Mouse (Mus musculus) cerebellum, adult 2 months (tissue): ENCODE data around the gene Tmub1.

ENCODE experiments used
- CTCF ChIP-seq: fragments of 200-500 bp; IDR thresholded peaks from 2 replicates; pipeline ENCODE4 v1.5.1; 2011; ENCODE audit warnings: low read depth, mild to moderate bottlenecking, control low read depth, low read length, moderate library complexity, borderline replicate concordance; ENCODE audit not compliant: insufficient read depth
- POLR2A ChIP-seq: fragments of 200-500 bp; IDR thresholded peaks from 2 replicates; pipeline ENCODE4 v1.6.1; 2011; ENCODE audit warnings: low read length, control low read depth, borderline replicate concordance; ENCODE audit not compliant: insufficient read depth

GRCm38 (mm10) chr5:24492546-24493285 lies 45.1 kb upstream of the Tmub1 start:
- TF ChIP-seq POLR2A = no peak
- TF ChIP-seq CTCF = no peak
